Comparison of ENCODE assay signal across 20 mouse cellular contexts in genomic region chr12:72229451-72230196, GRCm38 (mm10). TPM values are rescaled to one million over a fixed set of nuclear protein-coding genes. Genes with fewer than 3 reads are reported as not detected.
DNase-seq lines count a peak whose midpoint lies in the region; ATAC-seq lines count a peak whose summit lies in the region.
"Had no signal": no experiment of that assay in that cellular context is flagged by ENCODE, and none has a peak within 500 bp of the region (broad histone marks: within the 10 kb centered on the region; RNA-seq: fewer than 3 reads in every experiment).

No protein-coding gene starts in this region.

- H3K4me1 ChIP-seq in forebrain, embryonic 16.5 days (replicated peaks; ENCODE audit: control insufficient read depth, insufficient read depth, low read length): peaks cover 65% of the 10 kb centered on the region
- peaks cover 30% of the 10 kb centered on the region for H3K4me1 ChIP-seq in forebrain, embryonic 12.5 days
- no peaks in the 10 kb centered on the region for H3K4me1 ChIP-seq in midbrain, embryonic 11.5 days (ENCODE audit: control insufficient read depth, insufficient read depth, low read length)
- H3K4me1 ChIP-seq in midbrain, embryonic 10.5 days: peaks cover 12% of the 10 kb centered on the region; the same call in 1 of the 2 replicates
- peaks cover 78% of the 10 kb centered on the region for H3K4me1 ChIP-seq in midbrain, embryonic 14.5 days (ENCODE audit: control insufficient read depth, insufficient read depth, low read length)

- 0 out of 2 replicates have a peak overlapping the region, but pooled peaks have one; percentile 0 for H3K4me2 ChIP-seq in forebrain, embryonic 16.5 days (ENCODE audit: low read length)
- no peak overlapping the region for H3K4me2 ChIP-seq in forebrain, embryonic 12.5 days
- no peak overlapping the region for H3K4me2 ChIP-seq in midbrain, embryonic 11.5 days
- peak overlapping the region; percentile 32 for H3K4me2 ChIP-seq in midbrain, embryonic 14.5 days (ENCODE audit: low read length)

- H3K9me3 ChIP-seq in forebrain, embryonic 16.5 days (ENCODE audit: control insufficient read depth, low read length): no peaks in the 10 kb centered on the region
- no peaks in the 10 kb centered on the region for H3K9me3 ChIP-seq in forebrain, embryonic 12.5 days
- no peaks in the 10 kb centered on the region for H3K9me3 ChIP-seq in midbrain, embryonic 11.5 days (ENCODE audit: control insufficient read depth, low read length)
- no peaks in the 10 kb centered on the region for H3K9me3 ChIP-seq in midbrain, embryonic 10.5 days (replicated peaks)
- no peaks in the 10 kb centered on the region for H3K9me3 ChIP-seq in midbrain, embryonic 14.5 days (ENCODE audit: control insufficient read depth, low read length)

- WGBS in forebrain, embryonic 16.5 days: 57% methylated on average over 8 of the region's 8 CpGs
- WGBS in forebrain, embryonic 12.5 days: 81% methylated on average over 8 of the region's 8 CpGs
- WGBS in midbrain, embryonic 11.5 days: 77% methylated on average over 8 of the region's 8 CpGs
- 76% methylated on average over 8 of the region's 8 CpGs for WGBS in midbrain, embryonic 10.5 days
- 62% methylated on average over 8 of the region's 8 CpGs for WGBS in midbrain, embryonic 14.5 days

- H3K4me3 ChIP-seq in forebrain, embryonic 16.5 days (replicated peaks; ENCODE audit: low read length): no peak overlapping the region
- H3K4me3 ChIP-seq in forebrain, embryonic 12.5 days (replicated peaks): no peak overlapping the region
- H3K4me3 ChIP-seq in midbrain, embryonic 11.5 days (ENCODE audit: low read depth, low read length): no peak overlapping the region
- H3K4me3 ChIP-seq in midbrain, embryonic 10.5 days: no peak overlapping the region
- no peak overlapping the region for H3K4me3 ChIP-seq in midbrain, embryonic 14.5 days (replicated peaks; ENCODE audit: low read depth, low read length)

- DNase-seq in midbrain, embryonic 11.5 days (ENCODE audit: low spot score, missing footprints): peak; percentile 47
- DNase-seq in midbrain, embryonic 10.5 days (ENCODE audit: low spot score): no peak
- DNase-seq in cerebellum, adult 9-10 months: peak; percentile 61
- DNase-seq in midbrain, embryonic 14.5 days: no peak
- no peak for DNase-seq in thymus, postnatal 10 days (ENCODE audit: low spot score in 2 of 2)
- no peak for DNase-seq in adrenal gland, postnatal 14 days
- DNase-seq: adrenal gland, adult 8-10 months; kidney, adult 18-20 months; kidney, postnatal 14 days; lung, adult 2 months; right cerebral cortex, postnatal 25 days; thymus, adult 2 months had no signal

- H3K27ac ChIP-seq in forebrain, embryonic 16.5 days (ENCODE audit: low read length): no peak overlapping the region
- no peak overlapping the region for H3K27ac ChIP-seq in forebrain, embryonic 12.5 days
- no peak overlapping the region for H3K27ac ChIP-seq in midbrain, embryonic 11.5 days (ENCODE audit: low read depth, low read length)
- no peak overlapping the region for H3K27ac ChIP-seq in midbrain, embryonic 10.5 days (replicated peaks)
- no peak overlapping the region for H3K27ac ChIP-seq in midbrain, embryonic 14.5 days (replicated peaks; ENCODE audit: low read depth, low read length)

- H3K9ac ChIP-seq in forebrain, embryonic 16.5 days (replicated peaks; ENCODE audit: low read depth, low read length): no peak overlapping the region
- H3K9ac ChIP-seq in forebrain, embryonic 12.5 days: no peak overlapping the region
- H3K9ac ChIP-seq in midbrain, embryonic 11.5 days (ENCODE audit: low read length): no peak overlapping the region
- H3K9ac ChIP-seq in midbrain, embryonic 14.5 days (replicated peaks; ENCODE audit: low read length): no peak overlapping the region; the same call in 1 of the 2 replicates

- no peak for ATAC-seq in forebrain, embryonic 16.5 days
- ATAC-seq in forebrain, embryonic 12.5 days (ENCODE audit: low FRiP score): no peak
- no peak for ATAC-seq in midbrain, embryonic 11.5 days (ENCODE audit: low FRiP score)
- no peak for ATAC-seq in midbrain, embryonic 14.5 days (ENCODE audit: low FRiP score, low TSS enrichment)

- H3K36me3 ChIP-seq in forebrain, embryonic 16.5 days (ENCODE audit: control insufficient read depth, insufficient read depth): peaks cover 4% of the 10 kb centered on the region; the same call in 1 of the 2 replicates
- no peaks in the 10 kb centered on the region for H3K36me3 ChIP-seq in forebrain, embryonic 12.5 days (replicated peaks)
- H3K36me3 ChIP-seq in midbrain, embryonic 11.5 days (ENCODE audit: control insufficient read depth, insufficient read depth, low read length): no peaks in the 10 kb centered on the region
- no peaks in the 10 kb centered on the region for H3K36me3 ChIP-seq in midbrain, embryonic 10.5 days
- H3K36me3 ChIP-seq in midbrain, embryonic 14.5 days (ENCODE audit: control insufficient read depth, insufficient read depth, low read length): peaks cover 31% of the 10 kb centered on the region

- H3K27me3 ChIP-seq in forebrain, embryonic 16.5 days (replicated peaks; ENCODE audit: control insufficient read depth, insufficient read depth, low read length): no peaks in the 10 kb centered on the region
- no peaks in the 10 kb centered on the region for H3K27me3 ChIP-seq in forebrain, embryonic 12.5 days
- H3K27me3 ChIP-seq in midbrain, embryonic 11.5 days (ENCODE audit: control insufficient read depth, insufficient read depth, low read length): no peaks in the 10 kb centered on the region
- H3K27me3 ChIP-seq in midbrain, embryonic 10.5 days (ENCODE audit: low read depth, poor library complexity, severe bottlenecking): no peaks in the 10 kb centered on the region
- H3K27me3 ChIP-seq in midbrain, embryonic 14.5 days (ENCODE audit: control insufficient read depth, insufficient read depth, low read length): no peaks in the 10 kb centered on the region

RNA-seq across cellular contexts. Expression of gene Ccdc175, which starts 44.8 kb away (rescaled TPM):
- not detected in 2 replicates for polyA plus RNA-seq in forebrain, embryonic 16.5 days (2015; fragmentation: Nextera tagmentation; extraction: Ambion mirVana)
- polyA plus RNA-seq in forebrain, embryonic 12.5 days (2016; fragmentation: Nextera tagmentation; extraction: Ambion mirVana): 0.09 TPM in 1 of 2 replicates, not detected in the other
- polyA plus RNA-seq in midbrain, embryonic 11.5 days (2014; fragmentation: Nextera tagmentation; extraction: Ambion mirVana): not detected in 2 replicates
- not detected in 2 replicates for polyA plus RNA-seq in midbrain, embryonic 10.5 days (2016; fragmentation: Nextera tagmentation; extraction: Ambion mirVana)
- polyA plus RNA-seq in midbrain, embryonic 14.5 days (2014; fragmentation: Nextera tagmentation; extraction: Ambion mirVana): 0.08 and 0.11 TPM in 2 replicates
- total RNA-seq in adrenal gland, postnatal 14 days (2021): not detected in 2 replicates
- total RNA-seq: adrenal gland, adult 8-10 months; hematopoietic stem cell, adult 5-6 weeks; layer of hippocampus, postnatal 14 days; left cerebral cortex, postnatal 36 days; liver, adult 2 months had no signal
- polyA plus RNA-seq: C2C12; heart, embryonic 14.5 days; liver, adult 2 months; lung, adult 2 months; thymus, adult 2 months had no signal

Comparison
In these comparisons a context has a peak if more than half of its experiments do, and no peak if none do; other contexts are left out.
1. H3K4me2 ChIP-seq: peak in forebrain, embryonic 16.5 days (single experiment) and midbrain, embryonic 14.5 days (single experiment); none in forebrain, embryonic 12.5 days (single experiment) and midbrain, embryonic 11.5 days (single experiment).
2. DNase-seq: peak in midbrain, embryonic 11.5 days (single experiment) and cerebellum, adult 9-10 months (single experiment); none in midbrain, embryonic 10.5 days (single experiment), midbrain, embryonic 14.5 days (single experiment), thymus, postnatal 10 days (0 of 2) and adrenal gland, postnatal 14 days (single experiment).